Mouse (Mus musculus): Measurements from ENCODE around the gene Tmem267. TPM values are rescaled to one million over a fixed set of nuclear protein-coding genes. Genes with fewer than 3 reads are reported as not detected.
"Not testable (repeated sequence)": the region's sequence is repeated elsewhere in the genome, so short reads cannot be mapped to it uniquely, and the experiment has no call there.

Tmem267 gene
- polyA plus RNA-seq, 1 experiment from 2014 or later, result 1.3 TPM

- 1% methylated on average over 57 of the region's 57 CpGs for WGBS
- peak within 1 kb of the TSS; percentile 89 for H3K27ac ChIP-seq (replicated peaks)
- no peaks in the 10 kb centered on the region for H3K9me3 ChIP-seq (ENCODE audit: control insufficient read depth, low read length)
- TF ChIP-seq EP300 (optimal IDR thresholded peaks at IDR 0.05) (no peak), CTCF (IDR thresholded peaks at IDR 0.05; ENCODE audit: low read depth) (no peak)
- H3K4me3 ChIP-seq (ENCODE audit: low read depth, low read length), result peak within 1 kb of the TSS; percentile 90
- DNase-seq (ENCODE audit: low spot score) (peak; percentile 91), ATAC-seq (ENCODE audit: low FRiP score, low TSS enrichment) (peak; percentile 98)
- peak within 1 kb of the TSS; percentile 82 for H3K9ac ChIP-seq (ENCODE audit: low read length)
- no peaks in the 10 kb centered on the region for H3K4me1 ChIP-seq (replicated peaks; ENCODE audit: control insufficient read depth, insufficient read depth)
- H3K36me3 ChIP-seq (ENCODE audit: control insufficient read depth, insufficient read depth, low read length), result no peaks in the 10 kb centered on the region
- no peaks in the 10 kb centered on the region for H3K27me3 ChIP-seq (ENCODE audit: control insufficient read depth, insufficient read depth, low read length)
- H3K4me2 ChIP-seq (replicated peaks; ENCODE audit: low read depth), result peak within 1 kb of the TSS; percentile 63
Measured at GRCm38 (mm10) chr13:119462596-119463560, 25.0 kb upstream of the Tmem267 start, which contains the start of gene 4833420G17Rik. TSS of gene 4833420G17Rik (plus strand) at chr13:119462768.

GRCm38 (mm10) chr13:119476631-119477030 is 11.2 kb upstream of the Tmem267 start:
- ATAC-seq (ENCODE audit: low FRiP score, low TSS enrichment) (no peak), DNase-seq (ENCODE audit: low spot score) (no peak)
- peaks cover 9% of the 10 kb centered on the region for H3K36me3 ChIP-seq (ENCODE audit: control insufficient read depth, insufficient read depth, low read length)
- no peaks in the 10 kb centered on the region for H3K9me3 ChIP-seq (ENCODE audit: control insufficient read depth, low read length)
- 82% methylated on average over 9 of the region's 9 CpGs for WGBS
- H3K4me3 ChIP-seq (ENCODE audit: low read depth, low read length), result no peak overlapping the region
- H3K27me3 ChIP-seq (ENCODE audit: control insufficient read depth, insufficient read depth, low read length), result no peaks in the 10 kb centered on the region
- TF ChIP-seq EP300 (optimal IDR thresholded peaks at IDR 0.05) (no peak), CTCF (IDR thresholded peaks at IDR 0.05; ENCODE audit: low read depth) (no peak)
- H3K27ac ChIP-seq (replicated peaks), result no peak overlapping the region
- H3K9ac ChIP-seq (ENCODE audit: low read length), result no peak overlapping the region
- no peaks in the 10 kb centered on the region for H3K4me1 ChIP-seq (replicated peaks; ENCODE audit: control insufficient read depth, insufficient read depth)
- no peak overlapping the region for H3K4me2 ChIP-seq (replicated peaks; ENCODE audit: low read depth)

GRCm38 (mm10) chr13:119477789-119478188 is 10.1 kb upstream of the Tmem267 start:
- 78% methylated on average over 2 of the region's 2 CpGs for WGBS
- H3K4me1 ChIP-seq (replicated peaks; ENCODE audit: control insufficient read depth, insufficient read depth), result no peaks in the 10 kb centered on the region
- H3K9ac ChIP-seq (ENCODE audit: low read length), result no peak overlapping the region
- no peaks in the 10 kb centered on the region for H3K27me3 ChIP-seq (ENCODE audit: control insufficient read depth, insufficient read depth, low read length)
- ATAC-seq (ENCODE audit: low FRiP score, low TSS enrichment) (no peak), DNase-seq (ENCODE audit: low spot score) (no peak)
- peaks cover 9% of the 10 kb centered on the region for H3K36me3 ChIP-seq (ENCODE audit: control insufficient read depth, insufficient read depth, low read length)
- H3K27ac ChIP-seq (replicated peaks), result no peak overlapping the region
- no peak overlapping the region for H3K4me2 ChIP-seq (replicated peaks; ENCODE audit: low read depth)
- H3K4me3 ChIP-seq (ENCODE audit: low read depth, low read length), result no peak overlapping the region
- H3K9me3 ChIP-seq (ENCODE audit: control insufficient read depth, low read length), result no peaks in the 10 kb centered on the region
- TF ChIP-seq CTCF (IDR thresholded peaks at IDR 0.05; ENCODE audit: low read depth), result no peak
- no peak for TF ChIP-seq EP300 (optimal IDR thresholded peaks at IDR 0.05)

- no peak for ATAC-seq (ENCODE audit: low FRiP score, low TSS enrichment)
- 51% methylated on average over 7 of the region's 7 CpGs for WGBS
- H3K4me2 ChIP-seq (replicated peaks; ENCODE audit: low read depth), result no peak overlapping the region
Measured at GRCm38 (mm10) chr13:119487354-119487753, 485 bp upstream of the Tmem267 start.

GRCm38 (mm10) chr13:119492083-119492482 is 4.2 kb downstream of the Tmem267 start:
- H3K27ac ChIP-seq (replicated peaks); H3K4me1 ChIP-seq (replicated peaks; ENCODE audit: control insufficient read depth, insufficient read depth); H3K4me2 ChIP-seq (replicated peaks; ENCODE audit: low read depth); H3K27me3 ChIP-seq (ENCODE audit: control insufficient read depth, insufficient read depth, low read length); H3K9ac ChIP-seq (ENCODE audit: low read length); H3K4me3 ChIP-seq (ENCODE audit: low read depth, low read length); H3K36me3 ChIP-seq (ENCODE audit: control insufficient read depth, insufficient read depth, low read length); H3K9me3 ChIP-seq (ENCODE audit: control insufficient read depth, low read length); ATAC-seq (ENCODE audit: low FRiP score, low TSS enrichment): not testable (repeated sequence)
- DNase-seq (ENCODE audit: low spot score), result peak; percentile 26
- WGBS, result 87% methylated on average over 10 of the region's 10 CpGs

More at GRCm38 (mm10) chr13:119487354-119487753, 485 bp upstream of the Tmem267 start:
- 0 out of 2 replicates have a peak, but pooled peaks cover 4% of the 10 kb centered on the region for H3K9me3 ChIP-seq (ENCODE audit: control insufficient read depth, low read length)
- H3K27me3 ChIP-seq (ENCODE audit: control insufficient read depth, insufficient read depth, low read length), result no peaks in the 10 kb centered on the region
- 0 out of 2 replicates have a peak, but pooled peaks cover 6% of the 10 kb centered on the region for H3K36me3 ChIP-seq (ENCODE audit: control insufficient read depth, insufficient read depth, low read length)
- no peak for DNase-seq (ENCODE audit: low spot score)
- no peaks in the 10 kb centered on the region for H3K4me1 ChIP-seq (replicated peaks; ENCODE audit: control insufficient read depth, insufficient read depth)
- TF ChIP-seq EP300 (optimal IDR thresholded peaks at IDR 0.05) (no peak), CTCF (IDR thresholded peaks at IDR 0.05; ENCODE audit: low read depth) (no peak)
- no peak overlapping the region for H3K9ac ChIP-seq (ENCODE audit: low read length)
- H3K27ac ChIP-seq (replicated peaks), result no peak overlapping the region
- H3K4me3 ChIP-seq (ENCODE audit: low read depth, low read length), result no peak overlapping the region

- H3K4me3 ChIP-seq (ENCODE audit: low read depth, low read length); H3K9me3 ChIP-seq (ENCODE audit: control insufficient read depth, low read length); H3K27ac ChIP-seq (replicated peaks); H3K4me1 ChIP-seq (replicated peaks; ENCODE audit: control insufficient read depth, insufficient read depth); H3K27me3 ChIP-seq (ENCODE audit: control insufficient read depth, insufficient read depth, low read length); H3K4me2 ChIP-seq (replicated peaks; ENCODE audit: low read depth); DNase-seq (ENCODE audit: low spot score); H3K36me3 ChIP-seq (ENCODE audit: control insufficient read depth, insufficient read depth, low read length); H3K9ac ChIP-seq (ENCODE audit: low read length): not testable (repeated sequence)
- ATAC-seq (ENCODE audit: low FRiP score, low TSS enrichment), result peak; percentile 61; the same call in 1 of the 2 replicates
- 94% methylated on average over 9 of the region's 22 CpGs for WGBS
Measured at GRCm38 (mm10) chr13:119494938-119495337, 7.1 kb downstream of the Tmem267 start.

GRCm38 (mm10) chr13:119596321-119597211 is 108.7 kb downstream of the Tmem267 start:
- not testable (repeated sequence) for H3K9ac ChIP-seq (ENCODE audit: low read length); H3K4me2 ChIP-seq (replicated peaks; ENCODE audit: low read depth); H3K4me1 ChIP-seq (replicated peaks; ENCODE audit: control insufficient read depth, insufficient read depth); H3K9me3 ChIP-seq (ENCODE audit: control insufficient read depth, low read length); H3K36me3 ChIP-seq (ENCODE audit: control insufficient read depth, insufficient read depth, low read length); H3K27ac ChIP-seq (replicated peaks); H3K27me3 ChIP-seq (ENCODE audit: control insufficient read depth, insufficient read depth, low read length); H3K4me3 ChIP-seq (ENCODE audit: low read depth, low read length)
- WGBS, result 67% methylated on average over 13 of the region's 16 CpGs
- ATAC-seq (ENCODE audit: low FRiP score, low TSS enrichment) (peak; percentile 89), DNase-seq (ENCODE audit: low spot score) (peak; percentile 73)

GRCm38 (mm10) chr13:119598466-119598865 is 110.6 kb downstream of the Tmem267 start:
- not testable (repeated sequence) for H3K4me2 ChIP-seq (replicated peaks; ENCODE audit: low read depth); H3K4me1 ChIP-seq (replicated peaks; ENCODE audit: control insufficient read depth, insufficient read depth); H3K4me3 ChIP-seq (ENCODE audit: low read depth, low read length); H3K27me3 ChIP-seq (ENCODE audit: control insufficient read depth, insufficient read depth, low read length); H3K36me3 ChIP-seq (ENCODE audit: control insufficient read depth, insufficient read depth, low read length); H3K9me3 ChIP-seq (ENCODE audit: control insufficient read depth, low read length); ATAC-seq (ENCODE audit: low FRiP score, low TSS enrichment); H3K27ac ChIP-seq (replicated peaks); H3K9ac ChIP-seq (ENCODE audit: low read length)
- peak; percentile 44 for DNase-seq (ENCODE audit: low spot score)
